Mouse (Mus musculus): ENCODE measurements at regions not wholly inside any gene's neighbourhood (a gene's known extent, or its start where the extent isn't known, plus 50 kb on each side); places are given as distances from the start of the nearest gene placed in this dataset.

GRCm38 (mm10) chr9:120690961-120691941, 120.0 kb downstream of the Rpl14 start:
- no peak for TF ChIP-seq CTCF (IDR thresholded peaks at IDR 0.05; ENCODE audit: borderline replicate concordance, insufficient read depth, low read depth, low read length)
- TF ChIP-seq POLR2A (IDR thresholded peaks at IDR 0.05; ENCODE audit: borderline replicate concordance, insufficient read depth, low read length) = no peak

Data from cerebellum, adult 2 months (tissue).